Mouse (Mus musculus) myocyte (in vitro differentiated cells): Measurements from ENCODE around the gene Borcs6.

Source experiments
- CEBPB ChIP-seq: IDR thresholded peaks from 2 replicates; pipeline ENCODE4 v1.6.1; 2011; ENCODE audit warnings: mild to moderate bottlenecking, moderate library complexity; ENCODE audit not compliant: poor library complexity, insufficient read depth, severe bottlenecking
- E2F4 ChIP-seq: IDR thresholded peaks from one replicate; pipeline ENCODE4 v1.6.1; 2011; ENCODE audit warnings: mild to moderate bottlenecking, control low read depth, moderate library complexity; ENCODE audit not compliant: insufficient read depth
- MAX ChIP-seq: IDR thresholded peaks from one replicate; pipeline ENCODE4 v1.6.1; 2011; ENCODE audit warnings: low read depth, mild to moderate bottlenecking, control low read depth
- MYOD1 ChIP-seq, 3 experiments: IDR thresholded peaks; one replicate each; pipeline ENCODE4 v1.6.1; 2011; ENCODE audit warnings: control low read depth in 2 of 3, low read depth in 2 of 3, mild to moderate bottlenecking in 2 of 3, moderate library complexity in 1 of 3; ENCODE audit not compliant: insufficient read length in 2 of 3, control insufficient read depth in 1 of 3
- POLR2A ChIP-seq: IDR thresholded peaks from one replicate; pipeline ENCODE4 v1.6.1; 2011; ENCODE audit warnings: low read depth, mild to moderate bottlenecking, control low read depth, moderate library complexity; ENCODE audit not compliant: insufficient read length
- POLR2AphosphoS2 ChIP-seq: IDR thresholded peaks from one replicate; pipeline ENCODE4 v1.6.1; 2011; ENCODE audit warnings: low read depth, control low read depth; ENCODE audit not compliant: insufficient read length
- TCF12 ChIP-seq: IDR thresholded peaks from one replicate; pipeline ENCODE4 v1.6.1; 2011; ENCODE audit warnings: mild to moderate bottlenecking, control low read depth; ENCODE audit not compliant: poor library complexity, insufficient read depth, severe bottlenecking
- USF1 ChIP-seq: IDR thresholded peaks from one replicate; pipeline ENCODE4 v1.6.1; 2011; ENCODE audit warnings: low read depth, mild to moderate bottlenecking, control low read depth, moderate library complexity

GRCm38 (mm10) chr11:69096360-69096986 is 37.0 kb downstream of the Borcs6 start:
- TF ChIP-seq MYOD1 (IDR thresholded peaks at IDR 0.05; ENCODE audit: control insufficient read depth in 1 of 3, insufficient read length in 2 of 3, low read depth in 2 of 3) (no peak), E2F4 (no peak), POLR2AphosphoS2 (no peak), MAX (no peak), TCF12 (no peak), POLR2A (no peak), USF1 (no peak), CEBPB (no peak)
